Mouse (Mus musculus) liver, embryonic 16.5 days (tissue): ENCODE measurements around the gene Syt8. TPM values are rescaled to one million over a fixed set of nuclear protein-coding genes. Genes with fewer than 3 reads are reported as not detected.

ENCODE experiments used
- ATAC-seq: fragments of 200-750 bp; cut with Nextera tagmentation; 2 replicates; pipeline ENCODE4 v1.8.0; 2017; ENCODE audit warnings: low read depth, mild to moderate bottlenecking, moderate number of reproducible peaks, moderate library complexity
- H3K27ac ChIP-seq: fragments of 300-500 bp; sonication (generic); 2 replicates; pipeline ENCODE4 v1.5.1; 2014; ENCODE audit warnings: mild to moderate bottlenecking, low read length
- H3K27me3 ChIP-seq: fragments of 300-500 bp; sonication (generic); 2 replicates; pipeline ENCODE4 v1.6.1; 2014; ENCODE audit warnings: low read depth, low read length, mixed read lengths; ENCODE audit not compliant: control insufficient read depth, insufficient read depth
- H3K36me3 ChIP-seq: fragments of 300-500 bp; sonication (generic); 2 replicates; pipeline ENCODE4 v1.6.1; 2014; ENCODE audit warnings: mild to moderate bottlenecking; ENCODE audit not compliant: control insufficient read depth, insufficient read depth
- H3K4me1 ChIP-seq: fragments of 300-500 bp; sonication (generic); 2 replicates; pipeline ENCODE4 v1.6.1; 2014; ENCODE audit warnings: low read depth, low read length, mixed read lengths; ENCODE audit not compliant: control insufficient read depth
- H3K4me2 ChIP-seq: fragments of 300-500 bp; sonication (generic); 2 replicates; pipeline ENCODE4 v1.6.1; 2014; ENCODE audit warnings: low read depth, low read length, mixed read lengths
- H3K4me3 ChIP-seq: fragments of 300-500 bp; sonication (generic); 2 replicates; pipeline ENCODE4 v1.5.1; 2014; ENCODE audit warnings: low read depth, mild to moderate bottlenecking, low read length
- H3K9ac ChIP-seq: fragments of 300-500 bp; sonication (generic); 2 replicates; pipeline ENCODE4 v1.6.1; 2014; ENCODE audit warnings: low read depth, low read length
- H3K9me3 ChIP-seq: fragments of 300-500 bp; sonication (generic); replicated peaks from 2 replicates; pipeline ENCODE4 v1.6.1; 2016; ENCODE audit warnings: low read length; ENCODE audit not compliant: control insufficient read depth
- WGBS: fragments of 180-500 bp; shearing (Covaris S2); extraction: QIAGEN DNeasy Blood & Tissue Kit; methylation state at CpG from one replicate; pipeline ENCODE4 v1.1.7; 2014; ENCODE audit not compliant: insufficient replicate concordance; 5-methylcytosine and 5-hydroxymethylcytosine counted together
- polyA plus RNA-seq: library from polyadenylated mRNA; unstranded; fragments of >200 nt; fragmentation: Nextera tagmentation; extraction: Ambion mirVana; gene quantifications from 2 replicates; pipeline ENCODE4 v1.2.1, GENCODE M21; 2015

The Syt8 gene
- 0.14 TPM in 1 of 2 replicates, not detected in the other for polyA plus RNA-seq

DNA sequence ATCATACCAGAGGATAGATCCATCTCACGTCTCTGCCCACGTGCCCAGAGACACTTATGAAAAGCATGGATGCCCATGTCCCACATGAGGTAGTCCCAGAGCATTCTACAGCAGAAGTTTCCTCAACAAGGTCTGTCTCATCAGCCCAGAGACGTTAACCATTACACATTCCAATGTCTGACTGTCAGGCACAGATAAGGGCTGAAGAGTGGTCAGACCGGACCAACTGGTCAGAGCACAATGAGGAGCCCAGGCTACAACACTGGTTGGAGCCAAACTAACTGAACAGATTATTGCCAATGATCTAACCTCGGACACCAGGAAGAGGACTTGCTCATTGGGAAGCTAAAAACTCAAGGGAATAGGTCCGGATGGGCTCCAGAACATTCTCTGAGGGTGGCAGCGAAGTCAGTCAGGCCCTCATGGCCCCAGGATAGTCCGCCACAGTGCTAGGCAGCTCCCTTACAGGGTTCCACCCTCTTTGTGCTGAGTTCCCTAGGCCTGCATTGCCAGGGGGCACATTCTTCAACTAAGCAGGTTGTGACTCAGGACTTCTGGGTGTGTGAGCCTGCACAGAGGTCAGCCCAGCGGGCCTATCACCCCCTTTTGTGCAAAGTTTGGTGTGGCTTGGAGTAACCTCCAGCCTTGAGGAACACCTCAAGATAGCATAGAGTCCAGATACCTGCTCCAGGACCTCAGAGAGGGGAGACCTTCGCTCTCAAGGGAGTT, at the start of gene Syt8:
Gene Syt8, plus strand, starts transcription at position 714 of the 729 bp plus-strand sequence.
- Histone ChIP-seq H3K9ac (no peak within 1 kb of the TSS), H3K27ac (no peak within 1 kb of the TSS), H3K4me1 (peaks cover 3% of the 10 kb centered on the region), H3K36me3 (no peaks in the 10 kb centered on the region), H3K4me2 (no peak within 1 kb of the TSS), H3K9me3 (no peaks in the 10 kb centered on the region), H3K27me3 (no peaks in the 10 kb centered on the region), H3K4me3 (no peak within 1 kb of the TSS)
- ATAC-seq = no peak
- WGBS = 57% methylated on average over 10 of the region's 10 CpGs

DNA sequence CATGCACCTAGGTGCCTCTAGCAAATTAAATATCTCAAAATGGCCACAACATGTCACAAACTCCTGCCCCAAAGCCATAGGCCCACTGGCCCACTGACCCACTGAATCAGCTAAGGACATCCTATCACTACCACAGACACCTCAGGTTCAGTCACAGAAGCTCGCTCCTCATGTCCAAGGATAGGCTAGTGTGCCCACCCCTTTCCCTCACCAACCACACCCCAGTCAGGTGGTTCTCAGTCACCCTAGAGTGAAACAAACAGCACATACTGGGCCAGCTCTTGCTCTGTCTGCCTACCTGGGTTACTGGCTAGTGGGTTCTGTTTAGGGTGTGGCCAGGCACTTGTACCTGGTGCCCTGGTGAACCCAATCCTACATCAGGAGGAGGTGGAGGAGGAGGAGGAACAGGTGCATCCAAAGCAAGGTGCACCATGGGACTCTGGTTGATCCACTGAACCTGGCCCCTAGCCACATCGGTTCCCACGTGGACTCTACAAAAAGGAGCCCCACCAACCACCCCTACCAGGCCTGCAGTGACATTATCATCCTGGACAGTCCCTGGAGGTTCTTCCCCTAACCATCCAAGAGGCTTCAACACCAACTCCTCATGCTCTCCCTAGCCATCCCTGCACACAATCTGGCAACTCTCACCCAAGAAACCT, 48.8 kb upstream of the Syt8 start:
- ATAC-seq = no peak
- peaks cover 46% of the 10 kb centered on the region for H3K36me3 ChIP-seq
- WGBS = 68% methylated on average over 3 of the region's 3 CpGs
- no peaks in the 10 kb centered on the region for H3K9me3 ChIP-seq
- H3K4me1 ChIP-seq = peaks cover 60% of the 10 kb centered on the region
- H3K27me3 ChIP-seq = no peaks in the 10 kb centered on the region
- H3K9ac ChIP-seq = peak overlapping the region; percentile 96
- H3K4me3 ChIP-seq = peak overlapping the region; percentile 90
- H3K4me2 ChIP-seq = peak overlapping the region; percentile 85
- peak overlapping the region; percentile 94 for H3K27ac ChIP-seq

DNA sequence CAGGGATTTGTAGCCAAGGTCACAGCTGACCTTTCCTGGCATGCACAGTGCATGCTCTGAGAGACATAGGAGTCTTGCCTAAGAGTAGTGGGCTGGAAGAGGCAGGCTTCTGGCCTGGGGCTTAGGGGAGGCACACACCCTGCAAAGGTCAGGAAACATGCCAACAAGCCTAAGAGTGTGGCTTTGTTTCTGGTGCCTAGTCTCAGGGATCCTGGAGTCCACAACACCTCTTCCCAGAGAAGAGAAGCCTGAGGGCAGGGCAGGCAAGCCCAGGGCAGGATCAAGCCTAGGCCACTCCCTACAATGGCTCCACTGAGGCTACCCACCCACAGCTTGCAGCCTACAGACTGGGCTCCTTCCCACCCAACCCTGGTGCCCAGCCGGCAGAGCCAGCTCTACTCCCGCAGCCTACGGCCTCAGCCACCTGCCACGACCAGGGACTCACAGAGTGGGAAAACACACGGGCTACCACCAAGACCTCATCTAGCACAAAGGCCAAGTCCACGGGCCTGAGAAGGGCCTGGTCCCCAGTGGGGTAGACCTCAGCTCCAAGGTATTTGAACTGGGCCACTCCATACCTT, 47.9 kb upstream of the Syt8 start:
- Histone ChIP-seq H3K4me1 (peaks cover 59% of the 10 kb centered on the region), H3K4me3 (peak overlapping the region; percentile 90), H3K27me3 (no peaks in the 10 kb centered on the region), H3K9me3 (no peaks in the 10 kb centered on the region), H3K4me2 (peak overlapping the region; percentile 85), H3K27ac (peak overlapping the region; percentile 94), H3K36me3 (peaks cover 39% of the 10 kb centered on the region), H3K9ac (peak overlapping the region; percentile 96)
- ATAC-seq = peak; percentile 61
- WGBS = 25% methylated on average over 6 of the region's 6 CpGs

DNA sequence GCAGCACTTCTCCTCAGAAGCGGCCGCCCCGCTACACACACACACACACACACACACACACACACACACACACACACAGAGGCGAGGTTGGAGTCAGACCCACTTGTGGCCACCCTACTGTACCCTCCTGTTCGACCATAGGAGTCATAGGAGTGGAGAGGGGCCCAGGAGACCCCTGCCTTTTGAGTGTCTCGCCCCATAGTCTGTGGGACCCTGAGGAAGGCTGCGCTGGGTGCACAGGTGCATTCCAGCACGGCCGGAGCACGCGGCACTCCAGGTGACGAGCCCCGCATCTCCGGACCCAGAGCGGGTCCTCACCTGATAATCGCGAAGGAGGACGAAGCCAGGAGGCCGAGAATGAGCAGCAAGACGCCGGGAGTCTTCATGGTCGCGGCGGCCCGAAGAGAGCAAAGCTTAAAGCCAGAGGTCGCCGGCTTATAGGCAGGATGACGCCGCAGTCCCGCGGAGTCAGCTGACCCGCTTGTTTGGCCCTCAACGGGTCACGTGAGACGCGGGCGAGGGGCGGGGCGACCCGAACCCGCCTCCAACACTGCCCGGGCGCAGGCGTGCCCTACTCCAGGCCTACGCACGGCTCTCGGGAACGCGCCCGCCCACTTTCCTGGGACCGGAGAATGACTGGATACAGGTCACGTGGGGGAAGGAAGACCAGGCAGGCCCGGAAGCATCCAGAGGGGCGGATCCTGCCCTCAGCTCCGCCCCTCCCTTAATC, 47.1 kb upstream of the Syt8 start, which contains the start of gene Ctsd:
Gene Ctsd, minus strand, starts transcription at position 620 of the 730 bp plus-strand sequence.
- ATAC-seq = peak; percentile 90
- WGBS = under 1% methylated on average over 55 of the region's 55 CpGs
- H3K4me3 ChIP-seq = peak within 1 kb of the TSS; percentile 90

DNA sequence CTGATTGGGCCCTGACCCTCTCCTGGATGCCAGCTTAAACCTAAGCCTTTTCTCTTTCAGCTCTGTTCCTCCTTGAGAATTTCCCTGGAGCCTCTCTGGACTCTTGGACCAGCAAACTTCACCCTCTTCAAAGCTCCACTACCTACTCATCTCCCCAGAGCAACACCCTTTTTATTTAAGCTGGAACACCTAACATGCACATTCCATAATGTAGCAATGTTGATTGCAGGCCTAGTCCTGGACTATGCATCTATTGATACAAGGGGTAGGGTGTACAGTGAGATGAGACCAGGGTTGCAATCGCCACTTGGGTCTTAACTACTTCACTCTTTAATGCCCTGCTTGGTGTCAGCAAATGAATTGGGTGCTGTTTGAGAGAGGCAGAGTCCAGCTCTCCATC, 46.5 kb upstream of the Syt8 start:
- H3K4me1 ChIP-seq = peaks cover 61% of the 10 kb centered on the region
- no peaks in the 10 kb centered on the region for H3K27me3 ChIP-seq
- peak overlapping the region; percentile 56 for H3K4me2 ChIP-seq
- peak overlapping the region; percentile 19; the same call in 1 of the 2 replicates for H3K9ac ChIP-seq
- H3K36me3 ChIP-seq = peaks cover 24% of the 10 kb centered on the region
- H3K9me3 ChIP-seq = no peaks in the 10 kb centered on the region
- H3K4me3 ChIP-seq = peak overlapping the region; percentile 90
- H3K27ac ChIP-seq = peak overlapping the region; percentile 71
- WGBS = 85% methylated on average over 1 of the region's 1 CpGs
- ATAC-seq = no peak

More for the DNA sequence above, 47.1 kb upstream of the Syt8 start, which contains the start of gene Ctsd:
- H3K36me3 ChIP-seq = peaks cover 30% of the 10 kb centered on the region
- peak within 1 kb of the TSS; percentile 94 for H3K27ac ChIP-seq
- H3K27me3 ChIP-seq = no peaks in the 10 kb centered on the region
- peak within 1 kb of the TSS; percentile 85 for H3K4me2 ChIP-seq
- peak within 1 kb of the TSS; percentile 96 for H3K9ac ChIP-seq
- no peaks in the 10 kb centered on the region for H3K9me3 ChIP-seq
- H3K4me1 ChIP-seq = peaks cover 57% of the 10 kb centered on the region

DNA sequence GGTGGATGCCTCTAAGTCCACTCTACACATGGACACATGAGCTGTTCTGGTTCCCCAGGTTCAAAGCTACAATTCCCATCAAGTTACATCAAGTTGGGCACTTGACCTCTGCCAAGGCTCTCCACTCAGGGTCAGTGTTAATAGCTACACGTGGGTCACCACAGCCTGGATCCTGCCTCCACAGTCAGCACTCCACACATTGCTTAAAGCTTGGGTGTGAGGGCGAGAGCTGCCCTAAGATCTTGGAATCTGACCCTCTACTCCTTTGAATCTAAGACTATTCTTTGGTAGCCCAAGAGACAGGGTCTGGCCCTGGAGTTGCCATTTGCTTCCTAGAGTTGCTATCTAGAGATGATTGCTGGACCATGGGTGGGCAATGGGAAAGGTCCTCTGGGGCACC, 45.9 kb upstream of the Syt8 start:
- Histone ChIP-seq H3K9ac (no peak overlapping the region), H3K36me3 (peaks cover 18% of the 10 kb centered on the region), H3K4me2 (no peak overlapping the region), H3K27me3 (no peaks in the 10 kb centered on the region), H3K9me3 (no peaks in the 10 kb centered on the region), H3K4me1 (peaks cover 61% of the 10 kb centered on the region), H3K4me3 (no peak overlapping the region), H3K27ac (peak overlapping the region; percentile 71; the same call in 1 of the 2 replicates)
- no peak for ATAC-seq
- 89% methylated on average over 2 of the region's 2 CpGs for WGBS

DNA sequence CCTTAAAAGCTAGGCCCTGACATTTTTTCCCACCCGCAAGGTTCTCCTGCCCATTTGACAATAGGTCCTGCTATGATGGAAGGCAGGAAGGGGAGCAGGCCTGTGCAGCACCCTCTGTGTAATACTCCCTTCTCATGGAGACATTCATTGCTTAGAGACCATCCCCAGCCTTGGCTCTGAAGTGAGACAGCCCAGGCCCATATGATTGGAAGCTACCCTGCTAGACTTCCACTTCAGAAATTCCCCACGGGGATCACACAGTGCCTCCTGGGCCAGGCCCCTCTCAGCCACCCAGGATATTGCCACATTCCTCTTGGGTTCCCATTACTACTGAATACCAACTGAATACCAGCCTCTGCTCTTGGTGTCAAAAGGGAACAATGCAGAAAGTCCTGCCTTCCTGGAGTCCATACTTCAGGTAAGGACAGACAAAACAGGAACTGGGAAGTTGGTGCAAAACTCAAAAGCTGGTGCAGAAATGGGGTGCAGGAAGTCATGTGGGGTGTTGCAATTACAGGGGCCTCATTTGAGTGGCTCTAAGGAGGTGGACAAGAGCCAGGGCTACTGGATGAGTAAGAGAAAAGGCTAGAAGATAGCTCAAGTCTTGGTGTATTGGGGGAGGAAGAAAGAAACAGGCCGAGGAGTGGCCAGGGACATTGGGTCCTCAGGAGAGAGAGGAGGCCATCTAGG, 44.5 kb upstream of the Syt8 start:
- Histone ChIP-seq H3K9ac (0 out of 2 replicates have a peak overlapping the region, but pooled peaks have one; percentile 19), H3K4me2 (no peak overlapping the region), H3K9me3 (no peaks in the 10 kb centered on the region), H3K4me1 (peaks cover 61% of the 10 kb centered on the region), H3K27ac (peak overlapping the region; percentile 65), H3K4me3 (no peak overlapping the region), H3K27me3 (no peaks in the 10 kb centered on the region), H3K36me3 (peaks cover 5% of the 10 kb centered on the region)
- ATAC-seq = no peak
- WGBS = 67% methylated on average over 3 of the region's 3 CpGs

DNA sequence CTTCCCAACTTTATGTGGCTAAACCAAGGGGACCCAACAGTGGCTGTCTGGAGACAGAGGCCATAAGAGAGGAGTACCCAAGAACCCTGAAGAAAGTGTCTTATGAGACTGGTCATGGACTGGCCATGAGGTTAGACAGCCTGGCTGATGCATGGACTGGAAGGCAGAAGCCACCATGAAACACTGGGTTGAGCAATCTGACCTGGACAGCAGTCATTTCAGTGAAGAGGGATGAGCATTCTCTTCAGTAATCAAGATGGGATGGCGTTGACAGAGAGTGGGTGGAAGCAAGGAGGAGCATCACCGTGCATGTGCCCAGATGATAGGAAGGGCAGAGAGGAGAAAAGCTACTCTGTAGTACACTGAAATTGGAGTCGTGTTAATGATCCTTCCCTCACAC, 43.5 kb upstream of the Syt8 start:
- no peaks in the 10 kb centered on the region for H3K27me3 ChIP-seq
- H3K9ac ChIP-seq = no peak overlapping the region
- no peak for ATAC-seq
- H3K9me3 ChIP-seq = no peaks in the 10 kb centered on the region
- peak overlapping the region; percentile 7 for H3K27ac ChIP-seq
- peaks cover 61% of the 10 kb centered on the region for H3K4me1 ChIP-seq
- H3K4me2 ChIP-seq = no peak overlapping the region
- H3K36me3 ChIP-seq = no peaks in the 10 kb centered on the region
- H3K4me3 ChIP-seq = no peak overlapping the region
- WGBS = 36% methylated on average over 3 of the region's 3 CpGs
